Mouse (Mus musculus): ENCODE measurements around the gene Gstm5. TPM values are rescaled to one million over a fixed set of nuclear protein-coding genes. Genes with fewer than 3 reads are reported as not detected.

Gstm5 gene
- polyA plus RNA-seq (2012; rRNA removed), result 114 and 121 TPM in 2 replicates

GRCm38 (mm10) chr3:107895720-107896569 lies at the start of gene Gstm5:
Gstm5 (plus strand) TSS chr3:107895821.

DNA sequence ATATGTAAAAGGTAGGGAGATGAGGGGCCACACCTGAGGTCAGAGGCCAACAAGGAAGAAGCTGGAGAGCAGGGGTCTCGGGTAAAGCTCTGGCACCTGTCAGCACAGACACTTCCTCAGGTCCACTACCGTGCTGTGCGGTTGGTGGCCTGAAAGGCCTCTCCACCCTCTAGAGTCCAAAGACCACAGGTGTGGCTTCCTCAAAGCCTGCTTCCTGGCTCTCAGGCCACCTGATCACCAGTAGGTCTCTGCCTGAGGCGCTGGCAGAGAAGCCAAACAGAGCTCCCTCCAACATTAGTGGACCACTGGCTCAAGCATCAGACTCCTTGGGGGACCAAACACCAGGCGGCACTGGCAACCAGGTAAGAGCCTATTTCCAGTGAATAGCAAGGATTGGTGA lies 18.6 kb upstream of the Gstm5 start, which contains the start of gene Eps8l3:
Eps8l3 (plus strand) TSS at position 225 of the 400 bp plus-strand sequence.

DNA sequence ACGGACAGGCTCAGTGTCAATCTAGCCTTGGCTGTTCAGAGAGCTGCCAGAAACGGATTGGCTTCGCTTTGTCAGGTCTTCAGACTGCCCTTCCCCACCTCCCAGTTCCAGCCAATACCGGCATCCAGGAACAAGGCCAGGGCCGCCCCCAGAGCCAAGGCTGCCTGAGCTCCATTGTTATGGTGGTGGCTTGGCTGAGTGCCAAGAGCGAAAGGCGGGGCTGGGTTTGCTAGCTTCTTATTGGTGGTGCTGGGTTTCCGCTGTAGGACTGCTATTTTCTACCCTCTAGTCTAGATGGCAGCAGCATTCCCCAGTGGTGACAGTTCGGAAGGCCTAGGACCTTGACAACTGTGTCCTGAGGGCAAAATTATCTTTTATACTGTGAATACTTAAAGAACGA lies 36.0 kb downstream of the Gstm5 start, which contains the start of gene Gstm7:
Gstm7 (minus strand) TSS at position 148 of the 400 bp plus-strand sequence.

DNA sequence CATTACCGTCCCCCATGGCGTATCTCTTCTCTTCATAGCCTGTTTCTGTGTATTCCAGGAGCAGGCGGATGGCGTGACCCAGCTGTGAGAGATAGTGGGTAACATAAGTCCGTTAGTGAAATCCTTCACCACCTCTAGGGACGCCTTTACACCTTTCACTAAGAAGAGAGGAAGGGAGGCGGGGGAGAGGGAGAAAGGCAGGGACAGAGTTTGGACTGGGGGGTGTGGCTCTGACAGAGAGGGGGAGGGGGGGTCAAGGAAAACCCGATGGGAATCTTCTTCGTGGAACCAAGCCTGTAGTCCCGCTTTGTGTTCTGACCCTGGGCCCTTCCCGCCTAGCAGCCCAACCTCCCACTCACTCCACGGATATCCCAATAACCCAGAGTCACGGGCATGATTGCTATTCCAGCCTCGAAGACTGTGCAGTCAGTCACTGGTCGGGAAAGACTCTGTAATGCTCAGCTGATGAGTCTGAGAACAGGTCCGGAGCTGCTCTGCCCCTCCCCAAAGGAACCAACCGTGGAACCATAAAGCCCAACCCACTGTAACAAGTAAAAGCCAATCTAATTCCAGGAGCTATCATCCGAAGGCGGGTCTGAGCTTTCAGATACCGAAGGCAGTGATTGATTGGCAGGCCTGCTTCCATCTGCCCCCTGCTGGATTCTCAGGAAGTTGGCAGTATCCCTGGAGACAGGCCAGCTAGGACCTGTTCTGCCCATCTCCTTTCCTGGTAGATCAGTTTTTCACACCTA lies 47.8 kb downstream of the Gstm5 start, which contains the start of gene Gstm6:
Gstm6 (minus strand) TSS at position 511 of the 752 bp plus-strand sequence.

Other genes with a start within 250 kb of the Gstm5 start
- gene Ahcyl1, start 199.3 kb upstream of the Gstm5 start, polyA plus RNA-seq (2012; rRNA removed), result 30.5 and 33.6 TPM in 2 replicates
- gene Csf1, start 135.4 kb upstream of the Gstm5 start, polyA plus RNA-seq (2012; rRNA removed), result 4.5 and 4.7 TPM in 2 replicates
- gene Eps8l3, start 18.6 kb upstream of the Gstm5 start, polyA plus RNA-seq (2012; rRNA removed), result 0.06 TPM in 1 of 2 replicates, not detected in the other
- gene Gstm7, start 36.0 kb downstream of the Gstm5 start, polyA plus RNA-seq (2012; rRNA removed), result 14.9 and 16.7 TPM in 2 replicates
- gene Gstm6, start 47.9 kb downstream of the Gstm5 start, polyA plus RNA-seq (2012; rRNA removed), result 4.7 and 6.2 TPM in 2 replicates
- 2.9 and 4.7 TPM in 2 replicates for gene Gstm3, start 73.5 kb downstream of the Gstm5 start, polyA plus RNA-seq (2012; rRNA removed)
- 3.4 TPM in 2 replicates for gene Gstm2, start 90.6 kb downstream of the Gstm5 start, polyA plus RNA-seq (2012; rRNA removed)
- gene Gstm1, start 122.2 kb downstream of the Gstm5 start, polyA plus RNA-seq (2012; rRNA removed), result 111 and 127 TPM in 2 replicates
- gene Gstm4, start 149.1 kb downstream of the Gstm5 start, polyA plus RNA-seq (2012; rRNA removed), result 10.1 and 11.9 TPM in 2 replicates
- 44.0 and 51.2 TPM in 2 replicates for gene Ampd2, start 190.8 kb downstream of the Gstm5 start, polyA plus RNA-seq (2012; rRNA removed)
- gene Gnat2, start 197.0 kb downstream of the Gstm5 start, polyA plus RNA-seq (2012; rRNA removed), result 0.95 and 1.4 TPM in 2 replicates

All from liver, embryonic 14 days (tissue).